Mouse (Mus musculus): ENCODE measurements around the gene Panx1.

The Panx1 gene

GRCm38 (mm10) chr9:15045084-15045669, at the start of gene Panx1:
Panx1 (minus strand) TSS chr9:15045478.
- DNase-seq (ENCODE audit: low read depth): peak; percentile 70

GRCm38 (mm10) chr9:15068686-15069295, 23.5 kb upstream of the Panx1 start:
- peak; percentile 80 for DNase-seq (ENCODE audit: low read depth)

GRCm38 (mm10) chr9:15067995-15068685, 22.9 kb upstream of the Panx1 start:
- no peak for DNase-seq (ENCODE audit: low read depth)

- no peak for DNase-seq (ENCODE audit: low read depth)
Measured at GRCm38 (mm10) chr9:15064176-15064575, 18.9 kb upstream of the Panx1 start.

GRCm38 (mm10) chr9:15060847-15061246, 15.6 kb upstream of the Panx1 start:
- no peak for DNase-seq (ENCODE audit: low read depth)

- DNase-seq (ENCODE audit: low read depth): no peak
Measured at GRCm38 (mm10) chr9:15060026-15060425, 14.7 kb upstream of the Panx1 start.

- no peak for DNase-seq (ENCODE audit: low read depth)
Measured at GRCm38 (mm10) chr9:15045740-15046139, 462 bp upstream of the Panx1 start.

- no peak for DNase-seq (ENCODE audit: low read depth)
Measured at GRCm38 (mm10) chr9:15044391-15045083, 741 bp downstream of the Panx1 start.

GRCm38 (mm10) chr9:15041556-15041955, 3.7 kb downstream of the Panx1 start:
- no peak for DNase-seq (ENCODE audit: low read depth)

- no peak for DNase-seq (ENCODE audit: low read depth)
Measured at GRCm38 (mm10) chr9:15039848-15040247, 5.4 kb downstream of the Panx1 start.

- DNase-seq (ENCODE audit: low read depth): peak; percentile 96
Measured at GRCm38 (mm10) chr9:15037704-15038103, 7.6 kb downstream of the Panx1 start.

GRCm38 (mm10) chr9:15037237-15037636, 8.0 kb downstream of the Panx1 start:
- DNase-seq (ENCODE audit: low read depth): no peak

- no peak for DNase-seq (ENCODE audit: low read depth)
Measured at GRCm38 (mm10) chr9:15036807-15037206, 8.5 kb downstream of the Panx1 start.

GRCm38 (mm10) chr9:15036405-15036804, 8.9 kb downstream of the Panx1 start:
- no peak for DNase-seq (ENCODE audit: low read depth)

GRCm38 (mm10) chr9:15035979-15036378, 9.3 kb downstream of the Panx1 start:
- no peak for DNase-seq (ENCODE audit: low read depth)

- no peak for DNase-seq (ENCODE audit: low read depth)
Measured at GRCm38 (mm10) chr9:15034546-15035273, 10.6 kb downstream of the Panx1 start.

- DNase-seq (ENCODE audit: low read depth): peak; percentile 64
Measured at GRCm38 (mm10) chr9:15033568-15034160, 11.6 kb downstream of the Panx1 start.

GRCm38 (mm10) chr9:15032797-15033196, 12.5 kb downstream of the Panx1 start:
- DNase-seq (ENCODE audit: low read depth): no peak

GRCm38 (mm10) chr9:15030771-15031170, 14.5 kb downstream of the Panx1 start:
- DNase-seq (ENCODE audit: low read depth): no peak

- DNase-seq (ENCODE audit: low read depth): peak; percentile 78
Measured at GRCm38 (mm10) chr9:15029025-15029727, 16.1 kb downstream of the Panx1 start.

GRCm38 (mm10) chr9:15027725-15028124, 17.6 kb downstream of the Panx1 start:
- DNase-seq (ENCODE audit: low read depth): no peak
